Mouse (Mus musculus): ENCODE results near the gene B4galt7.
"Not testable (repeated sequence)": the region's sequence is repeated elsewhere in the genome, so short reads cannot be mapped to it uniquely, and the experiment has no call there.

The B4galt7 gene

GRCm38 (mm10) chr13:55599566-55600540 lies at the start of gene B4galt7:
Gene B4galt7, plus strand, starts transcription at chr13:55599896.
- DNase-seq, result peak; percentile 91

DNA sequence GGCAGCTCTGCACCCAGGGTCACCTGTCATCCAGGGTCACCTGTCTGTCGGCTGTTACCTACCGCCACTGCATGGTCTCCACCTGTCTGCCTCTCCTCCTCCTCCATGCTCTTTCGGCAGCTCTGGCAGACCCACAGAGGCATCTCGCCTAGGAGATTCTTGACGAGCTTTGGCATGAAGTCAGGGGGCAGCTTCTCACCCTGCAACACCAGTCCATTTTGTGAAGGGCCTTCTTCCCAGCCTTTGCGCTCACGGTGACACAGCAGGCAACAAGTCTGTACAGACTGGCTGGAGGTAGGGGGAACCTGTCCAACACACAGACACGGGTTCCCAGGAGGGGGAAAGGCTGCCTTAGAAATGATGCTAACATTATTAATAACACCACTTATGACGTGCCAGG lies 43.8 kb upstream of the B4galt7 start:
- DNase-seq, result no peak

DNA sequence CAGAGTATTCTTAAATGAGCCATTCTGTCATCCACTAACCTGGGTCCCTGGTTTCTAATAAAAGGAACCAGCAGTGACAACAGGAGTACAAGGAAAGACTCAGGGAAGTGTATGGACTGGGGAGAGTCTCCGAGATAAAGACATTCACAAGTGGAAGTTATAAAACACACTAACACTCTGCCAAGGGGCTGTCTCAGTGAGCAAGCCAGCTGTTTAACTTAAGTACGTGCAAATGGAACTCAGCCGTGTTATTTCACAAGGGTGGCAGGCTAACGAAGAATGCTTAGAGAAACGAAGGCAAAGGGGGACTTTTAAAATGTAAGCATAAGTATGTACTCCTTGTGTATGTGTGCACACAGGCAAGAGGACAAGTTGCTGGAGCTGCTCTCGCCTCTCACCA lies 42.2 kb upstream of the B4galt7 start:
- no peak for DNase-seq

DNA sequence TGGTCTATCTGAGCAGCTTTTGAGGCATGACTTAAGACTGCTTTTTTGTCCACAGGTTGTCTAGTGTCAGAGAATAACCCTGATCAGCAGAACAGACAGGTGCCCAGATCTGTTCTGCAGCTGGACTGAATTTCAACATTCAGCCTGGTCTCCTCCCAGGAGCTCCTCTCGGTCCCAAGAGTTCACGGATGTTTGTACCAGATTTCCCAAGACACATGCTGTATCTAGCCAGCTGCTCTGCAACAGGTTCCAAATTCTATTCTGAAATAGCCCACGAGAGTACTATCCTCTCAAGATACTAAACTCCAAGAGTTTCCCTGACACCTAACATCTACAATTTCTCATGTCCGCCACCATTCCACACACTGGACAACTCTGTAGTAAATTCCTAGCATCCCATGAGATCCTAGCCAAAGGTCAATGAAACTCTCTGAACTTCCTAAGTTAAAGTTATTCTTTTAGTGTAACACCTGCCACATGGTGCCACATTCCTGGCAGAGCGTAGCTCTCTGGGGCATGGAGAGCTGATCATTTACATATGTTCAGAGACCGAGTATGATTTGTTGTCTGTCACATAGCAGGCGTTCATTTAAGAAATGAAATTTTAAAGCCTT lies 36.3 kb upstream of the B4galt7 start:
- DNase-seq, result no peak

DNA sequence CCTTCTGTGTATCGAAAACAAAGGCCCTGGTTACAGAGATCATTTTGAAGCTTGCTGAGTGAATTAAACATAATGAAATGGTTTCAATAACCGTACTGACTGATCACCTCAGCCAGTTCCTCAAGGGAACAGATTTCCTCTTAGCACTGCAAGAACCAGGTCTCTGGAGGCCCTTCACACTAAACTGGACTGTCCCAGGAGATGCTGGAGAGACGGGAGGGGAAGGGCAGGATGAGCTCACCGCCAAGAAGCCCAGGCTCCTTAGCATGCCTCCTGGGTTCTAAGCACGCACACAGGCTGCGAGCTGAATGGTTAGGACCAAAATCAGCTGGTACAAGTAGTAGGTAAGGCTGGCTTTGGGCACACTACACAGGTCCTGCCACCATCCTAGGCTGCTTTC lies 32.7 kb upstream of the B4galt7 start:
- no peak for DNase-seq

GRCm38 (mm10) chr13:55567949-55568348 lies 31.7 kb upstream of the B4galt7 start:
- no peak for DNase-seq

- DNase-seq, result not testable (repeated sequence)
These were observed 31.2 kb upstream of the B4galt7 start for GRCm38 (mm10) chr13:55568524-55568923.

DNA sequence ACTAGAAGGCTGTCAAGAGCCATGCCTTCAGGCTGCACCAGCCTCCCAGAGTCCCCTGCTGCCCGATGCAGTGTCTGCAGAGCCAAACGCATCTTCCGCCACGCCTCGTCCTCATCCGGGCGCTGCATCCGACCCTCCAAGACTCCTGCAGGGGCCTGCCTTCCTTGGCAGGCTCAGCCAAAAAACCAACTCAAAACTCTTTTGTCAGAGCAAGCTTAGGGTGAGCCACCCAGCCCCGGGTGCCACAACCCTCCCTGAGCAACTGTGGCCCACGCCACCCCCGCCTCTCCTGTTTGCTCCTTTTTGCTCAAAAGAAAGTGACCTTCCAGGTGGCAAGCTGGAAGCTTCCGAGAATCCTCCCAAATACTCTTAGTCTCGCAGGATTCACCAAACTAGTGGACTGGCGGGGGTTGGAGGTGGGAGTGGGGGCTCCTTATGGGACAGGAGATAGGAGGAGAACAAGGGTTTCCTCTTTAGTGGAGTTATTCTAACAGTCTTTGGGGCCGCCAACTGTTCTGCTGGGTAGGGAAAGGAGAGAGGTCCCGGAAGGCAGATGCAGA lies 29.9 kb upstream of the B4galt7 start:
- DNase-seq, result peak; percentile 36

DNA sequence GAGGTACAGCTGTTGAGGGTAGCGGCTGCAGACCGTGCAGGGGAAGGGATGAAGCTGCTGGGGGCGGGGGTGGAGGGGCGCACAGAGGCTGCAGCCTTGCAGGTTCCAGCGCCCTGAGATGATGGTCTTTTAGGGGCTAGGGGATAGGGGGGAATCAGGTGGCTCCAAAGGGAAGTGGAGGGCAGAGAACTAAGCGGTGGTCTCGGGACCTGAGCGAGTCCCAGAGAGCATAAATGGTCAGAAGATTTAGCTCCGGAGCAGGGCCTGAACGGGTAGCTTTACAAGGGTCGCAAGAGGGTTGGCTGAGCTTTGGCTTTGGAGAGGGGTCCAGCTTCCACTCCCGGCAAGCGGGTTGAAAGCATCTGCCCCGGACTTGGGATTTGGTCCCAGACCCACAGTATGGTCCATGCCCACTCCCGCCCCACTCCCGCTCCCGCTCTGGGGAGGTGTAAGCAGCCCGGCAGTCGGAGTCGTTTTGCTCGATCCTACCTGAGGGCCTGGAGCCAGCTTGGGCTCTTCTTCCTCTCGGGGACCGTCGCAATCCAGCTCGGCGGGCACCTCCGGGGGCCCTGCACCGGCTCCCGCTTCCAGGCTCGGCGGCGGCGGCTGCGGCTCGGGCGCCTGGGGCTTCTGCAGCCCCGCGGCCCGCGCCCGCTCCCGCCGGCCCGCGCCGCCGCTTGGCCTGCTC lies 29.3 kb upstream of the B4galt7 start:
- DNase-seq, result peak; percentile 50

GRCm38 (mm10) chr13:55571027-55571751 lies 28.5 kb upstream of the B4galt7 start, which contains the start of gene Fam193b:
Gene Fam193b, minus strand, starts transcription at chr13:55571120.
- peak; percentile 96 for DNase-seq

- DNase-seq, result no peak
These were observed 27.7 kb upstream of the B4galt7 start for GRCm38 (mm10) chr13:55571977-55572376.

- DNase-seq, result no peak
These were observed 26.3 kb upstream of the B4galt7 start, which contains the start of gene Tmed9 for GRCm38 (mm10) chr13:55573432-55573831. Gene Tmed9, plus strand, starts transcription at chr13:55573732.

DNA sequence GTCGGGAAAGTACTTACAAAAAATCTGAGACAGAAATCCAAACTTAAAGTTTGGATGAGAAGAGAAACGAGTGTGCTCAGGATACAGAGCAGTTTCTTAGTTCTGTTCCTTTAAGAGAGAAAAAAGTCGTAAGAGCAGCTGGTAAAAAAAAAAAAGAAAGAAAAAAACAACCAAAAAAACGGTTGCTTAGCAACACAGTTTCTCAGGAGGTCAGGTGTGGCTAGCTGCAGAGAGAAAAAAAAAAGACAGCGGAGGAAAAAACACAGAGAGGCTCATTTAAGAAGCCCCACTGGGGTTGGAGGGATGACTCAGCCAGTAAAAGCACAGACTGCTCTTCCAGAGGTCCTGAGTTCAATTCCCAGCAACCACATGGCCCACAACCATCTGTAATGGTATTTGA lies 25.4 kb upstream of the B4galt7 start:
- no peak for DNase-seq

- DNase-seq, result no peak
These were observed 23.8 kb upstream of the B4galt7 start for GRCm38 (mm10) chr13:55575932-55576331.

DNA sequence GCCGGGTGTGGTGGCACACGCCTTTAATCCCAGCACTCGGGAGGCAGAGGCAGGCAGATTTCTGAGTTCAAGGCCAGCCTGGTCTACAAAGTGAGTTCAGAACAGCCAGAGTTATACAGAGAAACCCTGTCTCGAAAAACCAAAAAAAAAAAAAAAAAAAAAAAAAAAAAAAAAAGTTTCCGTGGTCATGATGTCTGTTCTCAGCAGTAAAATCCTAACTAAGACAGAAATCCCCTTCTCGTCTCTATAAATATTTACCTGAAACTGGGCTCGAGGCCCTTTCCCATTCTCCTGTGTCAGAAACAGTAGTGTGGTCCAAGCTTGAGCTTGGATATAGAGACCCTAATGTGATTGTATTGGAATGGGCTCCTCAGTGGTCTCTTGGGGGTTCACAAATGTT lies 22.8 kb upstream of the B4galt7 start:
- not testable (repeated sequence) for DNase-seq

GRCm38 (mm10) chr13:55578086-55578485 lies 21.6 kb upstream of the B4galt7 start:
- no peak for DNase-seq

DNA sequence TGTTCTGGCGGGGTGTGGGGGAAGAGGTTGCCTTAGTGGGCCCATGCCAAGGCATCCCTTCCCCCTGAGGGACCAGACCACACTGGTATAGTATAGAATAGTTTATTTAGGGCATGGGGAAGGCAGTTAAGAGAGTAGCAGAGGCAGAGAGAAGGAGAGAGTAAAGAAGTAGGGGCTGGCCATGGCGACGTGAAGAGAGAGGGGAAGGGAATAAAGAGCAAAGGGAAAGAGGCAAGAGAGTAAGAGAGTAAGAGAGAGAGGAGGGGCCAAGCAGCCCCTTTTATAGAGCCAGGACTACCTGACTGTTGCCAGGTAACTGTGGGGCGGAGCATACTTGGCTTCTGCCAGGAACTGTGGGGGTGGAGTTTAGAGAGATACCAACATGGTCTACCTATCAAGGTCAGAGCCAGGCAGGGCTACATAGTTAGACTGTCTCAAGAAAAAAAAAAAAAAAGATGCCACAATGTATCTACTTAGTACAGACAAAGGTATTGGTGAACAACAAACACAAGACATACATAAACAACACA lies 7.7 kb upstream of the B4galt7 start:
- peak; percentile 27 for DNase-seq

DNA sequence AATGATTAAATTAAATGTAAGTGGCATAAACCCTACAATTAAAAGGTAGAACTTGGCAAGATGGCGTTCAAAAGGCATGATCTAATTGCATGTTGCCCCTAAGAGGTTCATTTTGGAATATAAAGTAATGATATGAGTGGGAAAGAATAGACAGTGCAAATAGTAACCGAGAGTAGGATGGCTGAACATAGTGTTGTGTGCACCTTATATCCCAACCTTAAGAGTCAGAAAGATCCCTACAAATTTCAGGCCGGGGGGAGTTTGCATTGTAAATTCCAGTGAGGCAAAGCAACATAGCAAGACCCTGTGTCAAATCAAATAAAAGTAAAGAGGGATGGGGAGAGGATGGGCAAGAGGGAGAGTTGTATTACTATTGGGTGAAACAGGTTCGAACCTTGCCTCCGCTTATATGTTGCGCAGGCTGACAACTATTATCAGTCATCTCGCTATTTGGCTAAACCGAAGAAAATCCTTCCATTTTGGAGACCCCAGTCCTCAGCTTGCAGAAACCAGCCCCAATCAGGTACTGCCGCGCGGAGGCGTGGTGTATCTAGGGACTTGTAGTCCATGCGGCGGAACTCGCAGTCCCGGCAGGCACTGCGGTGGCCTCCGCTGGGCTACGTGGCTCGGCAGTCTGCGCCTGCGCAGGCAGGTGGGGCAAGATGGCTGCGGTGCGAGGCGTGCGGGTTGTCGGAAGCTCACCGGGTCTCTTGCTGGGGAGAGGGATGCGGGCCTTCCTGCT lies 7.0 kb upstream of the B4galt7 start:
- DNase-seq, result peak; percentile 98

DNA sequence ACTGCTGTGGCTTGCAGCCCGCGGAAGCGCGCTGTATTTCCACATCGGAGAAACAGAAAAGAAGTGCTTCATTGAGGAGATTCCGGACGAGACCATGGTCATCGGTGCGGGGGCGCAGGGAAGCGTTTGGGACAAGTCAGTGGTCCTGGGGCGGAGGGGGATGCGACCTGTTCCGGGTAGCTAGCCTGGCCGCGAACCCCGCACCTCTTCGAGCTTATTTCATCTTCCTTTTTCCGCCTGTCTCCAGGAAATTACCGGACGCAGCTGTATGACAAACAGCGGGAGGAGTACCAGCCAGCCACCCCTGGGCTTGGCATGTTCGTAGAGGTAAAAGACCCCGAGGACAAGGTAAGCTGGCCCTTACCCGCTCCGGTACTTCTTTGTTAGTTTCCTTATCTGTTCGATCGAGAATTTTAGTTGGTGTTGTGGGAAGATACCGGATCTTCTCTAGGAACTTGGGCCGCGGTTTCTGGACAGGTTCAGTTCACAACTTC lies 6.4 kb upstream of the B4galt7 start:
- DNase-seq, result no peak

DNA sequence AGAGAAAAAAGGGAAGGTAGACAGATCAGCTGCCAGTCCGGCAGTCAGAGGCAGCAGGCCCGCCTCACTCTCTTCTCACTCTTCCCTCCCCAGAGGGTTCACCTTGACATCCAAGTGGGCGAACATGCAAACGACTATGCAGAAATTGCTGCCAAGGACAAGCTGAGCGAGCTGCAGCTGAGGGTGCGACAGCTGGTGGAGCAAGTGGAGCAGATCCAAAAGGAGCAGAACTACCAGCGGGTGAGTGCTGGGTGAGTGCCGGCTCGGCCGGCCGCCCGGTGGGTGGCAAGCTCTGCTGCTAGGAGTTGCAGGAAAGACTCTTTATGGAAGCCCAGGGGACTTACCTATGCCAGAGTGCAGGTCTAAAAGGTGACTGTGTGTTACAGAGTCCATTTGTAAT lies 4.3 kb upstream of the B4galt7 start:
- no peak for DNase-seq

- no peak for DNase-seq
These were observed 2.9 kb upstream of the B4galt7 start for GRCm38 (mm10) chr13:55596802-55597201.

Measured in kidney, postnatal 14 days (tissue).